Mouse (Mus musculus) hindbrain, embryonic 12.5 days (tissue): ENCODE measurements around the gene E030018B13Rik. TPM values are rescaled to one million over a fixed set of nuclear protein-coding genes. Genes with fewer than 3 reads are reported as not detected.

ENCODE experiments used
- ATAC-seq: fragments of 200-750 bp; cut with Nextera tagmentation; 2 replicates; pipeline ENCODE4 v1.8.0; 2017; ENCODE audit warnings: moderate TSS enrichment; ENCODE audit not compliant: low FRiP score
- H3K27ac ChIP-seq: fragments of 300-500 bp; sonication (generic); 2 replicates; pipeline ENCODE4 v1.5.1; 2016; ENCODE audit warnings: mild to moderate bottlenecking
- H3K27me3 ChIP-seq: fragments of 300-500 bp; sonication (generic); 2 replicates; pipeline ENCODE4 v1.6.1; 2016; ENCODE audit warnings: mild to moderate bottlenecking
- H3K36me3 ChIP-seq: fragments of 300-500 bp; sonication (generic); 2 replicates; pipeline ENCODE4 v1.6.1; 2016; ENCODE audit warnings: mild to moderate bottlenecking
- H3K4me1 ChIP-seq: fragments of 300-500 bp; sonication (generic); 2 replicates; pipeline ENCODE4 v1.6.1; 2016
- H3K4me2 ChIP-seq: fragments of 300-500 bp; sonication (generic); replicated peaks from 2 replicates; pipeline ENCODE4 v1.6.1; 2016; ENCODE audit warnings: mild to moderate bottlenecking
- H3K4me3 ChIP-seq: fragments of 300-500 bp; sonication (generic); 2 replicates; pipeline ENCODE4 v1.5.1; 2016; ENCODE audit warnings: mild to moderate bottlenecking
- H3K9ac ChIP-seq: fragments of 300-500 bp; sonication (generic); 2 replicates; pipeline ENCODE4 v1.6.1; 2016; ENCODE audit warnings: mild to moderate bottlenecking, moderate library complexity
- H3K9me3 ChIP-seq: fragments of 300-500 bp; sonication (generic); replicated peaks from 2 replicates; pipeline ENCODE4 v1.6.1; 2016; ENCODE audit warnings: mild to moderate bottlenecking
- WGBS: fragments of 180-500 bp; shearing (Covaris S2); methylation state at CpG from one replicate; pipeline ENCODE4 v1.1.7; 2016; 5-methylcytosine and 5-hydroxymethylcytosine counted together
- polyA plus RNA-seq: library from polyadenylated mRNA; unstranded; fragments of >200 nt; fragmentation: Nextera tagmentation; extraction: Ambion mirVana; gene quantifications from 2 replicates; pipeline ENCODE4 v1.2.1, GENCODE M21; 2016

The E030018B13Rik gene
- polyA plus RNA-seq, 1 experiment from 2014 or later: 0.21 TPM

- H3K4me3 ChIP-seq: no peak overlapping the region
- H3K4me2 ChIP-seq: no peak overlapping the region
- no peaks in the 10 kb centered on the region; the same call in 1 of the 2 replicates for H3K27me3 ChIP-seq
- H3K9ac ChIP-seq: no peak overlapping the region
- no peaks in the 10 kb centered on the region for H3K9me3 ChIP-seq
- no peaks in the 10 kb centered on the region for H3K36me3 ChIP-seq
- WGBS: 66% methylated on average over 10 of the region's 10 CpGs
- peaks cover 26% of the 10 kb centered on the region for H3K4me1 ChIP-seq
- peak; percentile 52; the same call in 1 of the 2 replicates for ATAC-seq
- no peak overlapping the region for H3K27ac ChIP-seq
Observed at GRCm38 (mm10) chr7:63950931-63951607, 34.4 kb downstream of the E030018B13Rik start.

GRCm38 (mm10) chr7:63952077-63952898 is 35.6 kb downstream of the E030018B13Rik start:
- WGBS: 50% methylated on average over 7 of the region's 7 CpGs
- H3K9ac ChIP-seq: no peak overlapping the region

GRCm38 (mm10) chr7:63955440-63955839 is 38.8 kb downstream of the E030018B13Rik start:
- Histone ChIP-seq H3K4me2 (no peak overlapping the region), H3K36me3 (no peaks in the 10 kb centered on the region), H3K9me3 (no peaks in the 10 kb centered on the region), H3K27ac (no peak overlapping the region), H3K4me1 (peaks cover 59% of the 10 kb centered on the region), H3K9ac (no peak overlapping the region), H3K4me3 (no peak overlapping the region), H3K27me3 (no peaks in the 10 kb centered on the region; the same call in 1 of the 2 replicates)
- 80% methylated on average over 2 of the region's 2 CpGs for WGBS
- no peak for ATAC-seq

More at GRCm38 (mm10) chr7:63952077-63952898, 35.6 kb downstream of the E030018B13Rik start:
- H3K4me1 ChIP-seq: peaks cover 38% of the 10 kb centered on the region
- no peaks in the 10 kb centered on the region; the same call in 1 of the 2 replicates for H3K27me3 ChIP-seq
- no peaks in the 10 kb centered on the region for H3K9me3 ChIP-seq
- H3K36me3 ChIP-seq: no peaks in the 10 kb centered on the region
- H3K4me3 ChIP-seq: no peak overlapping the region
- H3K27ac ChIP-seq: no peak overlapping the region
- no peak for ATAC-seq
- H3K4me2 ChIP-seq: no peak overlapping the region

- Histone ChIP-seq H3K4me3 (no peak overlapping the region), H3K9ac (no peak overlapping the region), H3K4me1 (peaks cover 56% of the 10 kb centered on the region), H3K27ac (peak overlapping the region; percentile 95), H3K9me3 (no peaks in the 10 kb centered on the region), H3K4me2 (no peak overlapping the region), H3K27me3 (no peaks in the 10 kb centered on the region; the same call in 1 of the 2 replicates), H3K36me3 (no peaks in the 10 kb centered on the region)
- 63% methylated on average over 14 of the region's 14 CpGs for WGBS
- ATAC-seq: peak; percentile 14; the same call in 1 of the 2 replicates
Observed at GRCm38 (mm10) chr7:63956138-63956823, 39.6 kb downstream of the E030018B13Rik start.

GRCm38 (mm10) chr7:63956981-63957713 is 40.5 kb downstream of the E030018B13Rik start:
- Histone ChIP-seq H3K36me3 (no peaks in the 10 kb centered on the region), H3K4me1 (peaks cover 47% of the 10 kb centered on the region), H3K9me3 (no peaks in the 10 kb centered on the region), H3K4me2 (peak overlapping the region; percentile 18; the same call in 1 of the 2 replicates), H3K27ac (peak overlapping the region; percentile 95), H3K4me3 (no peak overlapping the region), H3K9ac (no peak overlapping the region), H3K27me3 (no peaks in the 10 kb centered on the region; the same call in 1 of the 2 replicates)
- 9% methylated on average over 16 of the region's 16 CpGs for WGBS
- peak; percentile 93 for ATAC-seq

- peak overlapping the region; percentile 95 for H3K27ac ChIP-seq
- WGBS: 55% methylated on average over 12 of the region's 12 CpGs
- peaks cover 40% of the 10 kb centered on the region for H3K4me1 ChIP-seq
- H3K9ac ChIP-seq: no peak overlapping the region
- no peaks in the 10 kb centered on the region for H3K36me3 ChIP-seq
- peak overlapping the region; percentile 18; the same call in 1 of the 2 replicates for H3K4me2 ChIP-seq
- no peaks in the 10 kb centered on the region; the same call in 1 of the 2 replicates for H3K27me3 ChIP-seq
- H3K9me3 ChIP-seq: no peaks in the 10 kb centered on the region
- no peak for ATAC-seq
- H3K4me3 ChIP-seq: no peak overlapping the region
Observed at GRCm38 (mm10) chr7:63957872-63958640, 41.4 kb downstream of the E030018B13Rik start.

GRCm38 (mm10) chr7:63963632-63964031 is 47.0 kb downstream of the E030018B13Rik start:
- no peak for ATAC-seq
- 65% methylated on average over 5 of the region's 5 CpGs for WGBS

GRCm38 (mm10) chr7:63964121-63964520 is 47.5 kb downstream of the E030018B13Rik start:
- Histone ChIP-seq H3K4me3 (no peak overlapping the region), H3K27ac (no peak overlapping the region), H3K27me3 (no peaks in the 10 kb centered on the region), H3K36me3 (no peaks in the 10 kb centered on the region), H3K9ac (no peak overlapping the region), H3K4me1 (peaks cover 10% of the 10 kb centered on the region), H3K9me3 (no peaks in the 10 kb centered on the region), H3K4me2 (no peak overlapping the region)
- ATAC-seq: no peak
- 78% methylated on average over 6 of the region's 6 CpGs for WGBS

More at GRCm38 (mm10) chr7:63963632-63964031, 47.0 kb downstream of the E030018B13Rik start:
- H3K27ac ChIP-seq: no peak overlapping the region
- H3K4me2 ChIP-seq: no peak overlapping the region
- H3K4me1 ChIP-seq: peaks cover 14% of the 10 kb centered on the region
- no peaks in the 10 kb centered on the region for H3K36me3 ChIP-seq
- no peak overlapping the region for H3K9ac ChIP-seq
- H3K4me3 ChIP-seq: no peak overlapping the region
- no peaks in the 10 kb centered on the region for H3K27me3 ChIP-seq
- H3K9me3 ChIP-seq: no peaks in the 10 kb centered on the region

- peak overlapping the region; percentile 55; the same call in 1 of the 2 replicates for H3K27ac ChIP-seq
- no peaks in the 10 kb centered on the region for H3K27me3 ChIP-seq
- H3K9me3 ChIP-seq: no peaks in the 10 kb centered on the region
- 70% methylated on average over 2 of the region's 2 CpGs for WGBS
- H3K4me1 ChIP-seq: peaks cover 9% of the 10 kb centered on the region
- peak; percentile 63 for ATAC-seq
- H3K36me3 ChIP-seq: no peaks in the 10 kb centered on the region
- no peak overlapping the region for H3K4me3 ChIP-seq
- no peak overlapping the region for H3K4me2 ChIP-seq
- H3K9ac ChIP-seq: no peak overlapping the region
Observed at GRCm38 (mm10) chr7:63965135-63965534, 48.5 kb downstream of the E030018B13Rik start.

- 75% methylated on average over 5 of the region's 5 CpGs for WGBS
- Histone ChIP-seq H3K4me1 (peaks cover 14% of the 10 kb centered on the region), H3K4me3 (no peak overlapping the region), H3K4me2 (no peak overlapping the region), H3K27ac (peak overlapping the region; percentile 55; the same call in 1 of the 2 replicates), H3K27me3 (no peaks in the 10 kb centered on the region), H3K9me3 (no peaks in the 10 kb centered on the region), H3K36me3 (no peaks in the 10 kb centered on the region), H3K9ac (no peak overlapping the region)
- 0 out of 2 replicates have a peak, but pooled peaks have one; percentile 29 for ATAC-seq
Observed at GRCm38 (mm10) chr7:63965635-63966418, 49.2 kb downstream of the E030018B13Rik start.
